Mouse (Mus musculus) liver, embryonic 13.5 days (tissue): ENCODE measurements at regions not wholly inside any gene's neighbourhood (a gene's known extent, or its start where the extent isn't known, plus 50 kb on each side); places are given as distances from the start of the nearest gene placed in this dataset.

Source experiments
- ATAC-seq: fragments of 200-750 bp; cut with Nextera tagmentation; 2 replicates; pipeline ENCODE4 v1.8.0; 2017; ENCODE audit warnings: low read depth, mild to moderate bottlenecking, moderate number of reproducible peaks, moderate library complexity
- DNase-seq: peaks from one replicate; pipeline ENCODE4 v3.0.0; 2022
- H3K27ac ChIP-seq: fragments of 300-500 bp; sonication (generic); 2 replicates; pipeline ENCODE4 v1.5.1; 2015; ENCODE audit warnings: moderate library complexity, mild to moderate bottlenecking, inconsistent platforms
- H3K27me3 ChIP-seq: fragments of 300-500 bp; sonication (generic); 2 replicates; pipeline ENCODE4 v1.6.1; 2015; ENCODE audit warnings: mild to moderate bottlenecking, inconsistent platforms
- H3K36me3 ChIP-seq: fragments of 300-500 bp; sonication (generic); 2 replicates; pipeline ENCODE4 v1.6.1; 2015; ENCODE audit warnings: mild to moderate bottlenecking, inconsistent platforms
- H3K4me1 ChIP-seq: fragments of 300-500 bp; sonication (generic); replicated peaks from 2 replicates; pipeline ENCODE4 v1.6.1; 2015; ENCODE audit warnings: inconsistent platforms
- H3K4me2 ChIP-seq: fragments of 300-500 bp; sonication (generic); 2 replicates; pipeline ENCODE4 v1.6.1; 2015; ENCODE audit warnings: inconsistent platforms, mild to moderate bottlenecking, moderate library complexity
- H3K4me3 ChIP-seq: fragments of 300-500 bp; sonication (generic); replicated peaks from 2 replicates; pipeline ENCODE4 v1.5.1; 2015; ENCODE audit warnings: mild to moderate bottlenecking, inconsistent platforms
- H3K9ac ChIP-seq: fragments of 300-500 bp; sonication (generic); 2 replicates; pipeline ENCODE4 v1.6.1; 2015; ENCODE audit warnings: mild to moderate bottlenecking, inconsistent platforms
- H3K9me3 ChIP-seq: fragments of 300-500 bp; sonication (generic); replicated peaks from 2 replicates; pipeline ENCODE4 v1.6.1; 2016; ENCODE audit warnings: inconsistent platforms
- WGBS: fragments of 180-500 bp; shearing (Covaris S2); methylation state at CpG from one replicate; pipeline ENCODE4 v1.1.7; 2015; ENCODE audit not compliant: insufficient replicate concordance; 5-methylcytosine and 5-hydroxymethylcytosine counted together

- H3K36me3 ChIP-seq = no peaks in the 10 kb centered on the region
- DNase-seq (no peak), ATAC-seq (no peak)
- H3K9ac ChIP-seq = no peak overlapping the region
- no peaks in the 10 kb centered on the region for H3K9me3 ChIP-seq
- H3K4me2 ChIP-seq = no peak overlapping the region
- H3K4me3 ChIP-seq = no peak overlapping the region
- no peaks in the 10 kb centered on the region for H3K27me3 ChIP-seq
- WGBS = 62% methylated on average over 2 of the region's 2 CpGs
- no peak overlapping the region for H3K27ac ChIP-seq
- H3K4me1 ChIP-seq = no peaks in the 10 kb centered on the region
Observed at GRCm38 (mm10) chr16:46807476-46807875, 309.2 kb upstream of the Nectin3 start.

DNA sequence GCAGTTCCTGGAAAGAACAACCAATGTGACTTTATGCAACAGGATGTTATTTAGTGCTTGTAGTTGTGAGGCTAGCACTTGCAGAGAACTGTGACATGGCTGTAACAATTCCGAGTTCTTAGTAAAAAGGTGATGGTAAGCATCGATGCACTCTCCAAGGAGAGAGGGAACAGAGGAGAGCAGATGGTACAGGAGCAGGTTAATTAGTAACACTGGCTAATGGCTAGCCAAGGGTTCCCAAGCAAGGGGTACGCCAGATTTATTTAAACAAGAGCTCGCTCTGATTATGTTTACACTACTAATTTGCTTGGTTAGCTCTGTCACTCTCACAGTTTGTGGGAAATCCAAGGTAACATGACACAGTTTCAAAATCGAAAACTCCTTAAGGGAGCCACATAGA lies 278.0 kb upstream of the Nectin3 start:
- no peaks in the 10 kb centered on the region for H3K36me3 ChIP-seq
- H3K9ac ChIP-seq = no peak overlapping the region
- H3K4me3 ChIP-seq = no peak overlapping the region
- H3K27ac ChIP-seq = no peak overlapping the region
- no peak overlapping the region for H3K4me2 ChIP-seq
- 50% methylated on average over 5 of the region's 5 CpGs for WGBS
- no peak for DNase-seq
- no peaks in the 10 kb centered on the region for H3K27me3 ChIP-seq
- no peaks in the 10 kb centered on the region for H3K4me1 ChIP-seq
- no peaks in the 10 kb centered on the region for H3K9me3 ChIP-seq
- ATAC-seq = no peak

GRCm38 (mm10) chr16:46769383-46769782 lies 271.1 kb upstream of the Nectin3 start:
- 50% methylated on average over 4 of the region's 4 CpGs for WGBS
- no peak overlapping the region for H3K4me2 ChIP-seq

GRCm38 (mm10) chr16:46768376-46768775 lies 270.1 kb upstream of the Nectin3 start:
- WGBS = 52% methylated on average over 1 of the region's 1 CpGs
- Histone ChIP-seq H3K36me3 (no peaks in the 10 kb centered on the region), H3K4me2 (no peak overlapping the region), H3K4me1 (no peaks in the 10 kb centered on the region), H3K4me3 (no peak overlapping the region), H3K9me3 (no peaks in the 10 kb centered on the region), H3K27me3 (no peaks in the 10 kb centered on the region), H3K27ac (no peak overlapping the region), H3K9ac (no peak overlapping the region)
- ATAC-seq (no peak), DNase-seq (no peak)

More at GRCm38 (mm10) chr16:46769383-46769782, 271.1 kb upstream of the Nectin3 start:
- Histone ChIP-seq H3K9ac (no peak overlapping the region), H3K9me3 (no peaks in the 10 kb centered on the region), H3K36me3 (no peaks in the 10 kb centered on the region), H3K27me3 (no peaks in the 10 kb centered on the region), H3K4me3 (no peak overlapping the region), H3K27ac (no peak overlapping the region), H3K4me1 (no peaks in the 10 kb centered on the region)
- DNase-seq = no peak
- ATAC-seq = no peak

GRCm38 (mm10) chr16:46735140-46735539 lies 236.8 kb upstream of the Nectin3 start:
- ATAC-seq (no peak), DNase-seq (no peak)
- no peaks in the 10 kb centered on the region for H3K4me1 ChIP-seq
- H3K27ac ChIP-seq = no peak overlapping the region
- no peak overlapping the region for H3K4me2 ChIP-seq
- no peak overlapping the region for H3K4me3 ChIP-seq
- H3K9ac ChIP-seq = no peak overlapping the region
- no peaks in the 10 kb centered on the region for H3K36me3 ChIP-seq
- no peaks in the 10 kb centered on the region for H3K27me3 ChIP-seq
- 73% methylated on average over 4 of the region's 4 CpGs for WGBS
- H3K9me3 ChIP-seq = no peaks in the 10 kb centered on the region

GRCm38 (mm10) chr16:46728424-46728823 lies 230.1 kb upstream of the Nectin3 start:
- Histone ChIP-seq H3K4me2 (no peak overlapping the region), H3K9ac (no peak overlapping the region), H3K9me3 (no peaks in the 10 kb centered on the region), H3K36me3 (no peaks in the 10 kb centered on the region), H3K27me3 (no peaks in the 10 kb centered on the region), H3K4me3 (no peak overlapping the region), H3K27ac (no peak overlapping the region), H3K4me1 (no peaks in the 10 kb centered on the region)
- DNase-seq = no peak
- no peak for ATAC-seq
- WGBS = 58% methylated on average over 3 of the region's 3 CpGs

GRCm38 (mm10) chr16:46723660-46724059 lies 225.3 kb upstream of the Nectin3 start:
- H3K9ac ChIP-seq = no peak overlapping the region
- H3K4me3 ChIP-seq = no peak overlapping the region
- H3K9me3 ChIP-seq = no peaks in the 10 kb centered on the region
- no peaks in the 10 kb centered on the region for H3K27me3 ChIP-seq
- ATAC-seq (no peak), DNase-seq (no peak)
- H3K36me3 ChIP-seq = no peaks in the 10 kb centered on the region
- H3K4me2 ChIP-seq = no peak overlapping the region
- no peak overlapping the region for H3K27ac ChIP-seq
- H3K4me1 ChIP-seq = no peaks in the 10 kb centered on the region
- WGBS = 81% methylated on average over 4 of the region's 4 CpGs

- Histone ChIP-seq H3K27me3 (no peaks in the 10 kb centered on the region), H3K27ac (no peak overlapping the region), H3K4me2 (no peak overlapping the region), H3K9ac (no peak overlapping the region), H3K4me3 (no peak overlapping the region), H3K4me1 (no peaks in the 10 kb centered on the region), H3K36me3 (no peaks in the 10 kb centered on the region), H3K9me3 (no peaks in the 10 kb centered on the region)
- no peak for ATAC-seq
- 77% methylated on average over 3 of the region's 3 CpGs for WGBS
- DNase-seq = no peak
Observed at GRCm38 (mm10) chr16:46679787-46680186, 181.5 kb upstream of the Nectin3 start.

DNA sequence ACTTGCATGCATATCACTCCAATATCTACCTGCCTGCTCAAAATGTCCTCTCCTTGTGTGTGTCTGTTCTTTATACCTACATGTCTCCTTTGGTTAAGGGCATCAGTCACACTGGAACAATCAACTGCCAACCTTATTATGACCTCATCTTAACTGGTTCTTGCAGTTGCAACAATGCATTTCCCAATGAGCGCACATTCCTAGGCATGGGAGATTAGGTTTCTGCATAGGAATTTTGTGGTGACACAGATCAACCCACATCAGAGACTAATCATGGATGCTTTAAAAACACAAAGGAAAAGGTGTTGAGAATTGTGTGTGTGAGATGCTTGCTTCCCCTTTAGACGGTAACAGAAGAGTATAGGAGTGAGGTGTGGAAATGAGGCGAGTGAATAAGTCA lies 171.3 kb upstream of the Nectin3 start:
- no peak for DNase-seq
- no peaks in the 10 kb centered on the region for H3K36me3 ChIP-seq
- no peaks in the 10 kb centered on the region for H3K27me3 ChIP-seq
- no peaks in the 10 kb centered on the region for H3K4me1 ChIP-seq
- H3K9me3 ChIP-seq = no peaks in the 10 kb centered on the region
- no peak for ATAC-seq
- 68% methylated on average over 3 of the region's 3 CpGs for WGBS
- no peak overlapping the region for H3K9ac ChIP-seq
- H3K27ac ChIP-seq = no peak overlapping the region
- H3K4me2 ChIP-seq = no peak overlapping the region
- no peak overlapping the region for H3K4me3 ChIP-seq

- Histone ChIP-seq H3K27ac (no peak overlapping the region), H3K4me2 (no peak overlapping the region), H3K27me3 (no peaks in the 10 kb centered on the region), H3K4me3 (no peak overlapping the region), H3K36me3 (no peaks in the 10 kb centered on the region), H3K4me1 (no peaks in the 10 kb centered on the region), H3K9ac (no peak overlapping the region), H3K9me3 (no peaks in the 10 kb centered on the region)
- DNase-seq = no peak
- ATAC-seq = no peak
- 68% methylated on average over 3 of the region's 3 CpGs for WGBS
Observed at GRCm38 (mm10) chr16:46665566-46665965, 167.2 kb upstream of the Nectin3 start.

- ATAC-seq (no peak), DNase-seq (no peak)
- no peaks in the 10 kb centered on the region for H3K9me3 ChIP-seq
- H3K4me2 ChIP-seq = no peak overlapping the region
- H3K27me3 ChIP-seq = no peaks in the 10 kb centered on the region
- 73% methylated on average over 4 of the region's 4 CpGs for WGBS
- no peaks in the 10 kb centered on the region for H3K36me3 ChIP-seq
- no peaks in the 10 kb centered on the region for H3K4me1 ChIP-seq
- H3K4me3 ChIP-seq = no peak overlapping the region
- H3K27ac ChIP-seq = no peak overlapping the region
- H3K9ac ChIP-seq = no peak overlapping the region
Observed at GRCm38 (mm10) chr16:46663008-46663407, 164.7 kb upstream of the Nectin3 start.

DNA sequence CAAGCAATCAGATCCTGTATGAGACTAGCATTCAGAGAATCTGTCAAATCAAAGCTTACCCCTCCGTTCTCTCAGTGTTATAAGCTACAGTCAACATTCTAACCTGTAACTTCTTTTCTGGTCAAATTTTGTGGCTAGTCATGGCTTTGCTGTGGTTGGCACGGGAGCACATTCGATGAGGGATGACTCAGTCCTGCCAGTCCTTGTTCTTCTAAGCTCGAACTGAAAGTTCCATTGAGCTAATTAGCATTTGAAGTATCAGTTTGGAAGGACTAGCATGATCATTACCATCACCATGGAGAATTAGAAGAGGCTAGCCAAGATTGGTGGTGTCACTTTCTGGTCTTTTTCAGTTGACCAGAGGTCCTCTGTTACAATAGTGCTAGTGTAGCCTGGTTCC lies 156.7 kb upstream of the Nectin3 start:
- H3K9me3 ChIP-seq = no peaks in the 10 kb centered on the region
- WGBS = 69% methylated on average over 4 of the region's 4 CpGs
- ATAC-seq (no peak), DNase-seq (no peak)
- H3K9ac ChIP-seq = no peak overlapping the region
- H3K27me3 ChIP-seq = no peaks in the 10 kb centered on the region
- H3K4me2 ChIP-seq = no peak overlapping the region
- H3K4me1 ChIP-seq = no peaks in the 10 kb centered on the region
- H3K36me3 ChIP-seq = no peaks in the 10 kb centered on the region
- no peak overlapping the region for H3K27ac ChIP-seq
- no peak overlapping the region for H3K4me3 ChIP-seq
